Mouse (Mus musculus) cerebellum, adult 11-12 months (tissue): Measurements from ENCODE around the gene Olfr1321.

Experiments
- DNase-seq: peaks from one replicate; pipeline ENCODE4 v3.0.0; 2022

Olfr1321 gene

GRCm38 (mm10) chrX:49734959-49735358, at the start of gene Olfr1321:
Olfr1321 (minus strand) TSS chrX:49735059.
- DNase-seq: no peak

- DNase-seq: no peak
Observed at GRCm38 (mm10) chrX:49770828-49771227, 36.0 kb upstream of the Olfr1321 start.

GRCm38 (mm10) chrX:49745192-49745591, 10.3 kb upstream of the Olfr1321 start:
- DNase-seq: no peak
